Mouse (Mus musculus) embryonic fibroblast, embryonic 13.5 days (primary cell): Measurements from ENCODE around the gene Gtf2f2.

Experiments
- CTCF ChIP-seq: IDR thresholded peaks from 2 replicates; pipeline ENCODE4 v1.5.1; 2011; ENCODE audit warnings: mild to moderate bottlenecking, control low read depth, low read length, moderate library complexity, borderline replicate concordance; ENCODE audit not compliant: insufficient read depth
- POLR2A ChIP-seq: IDR thresholded peaks from 2 replicates; pipeline ENCODE4 v1.6.1; 2011; ENCODE audit warnings: low read depth, mild to moderate bottlenecking, control low read depth, low read length, moderate library complexity

GRCm38 (mm10) chr14:75998082-75998481 lies 12.6 kb downstream of the Gtf2f2 start:
- TF ChIP-seq POLR2A (no peak), CTCF (no peak)
